Mouse (Mus musculus) forebrain, postnatal 0 days (tissue): ENCODE data around the gene Ift27. TPM values are rescaled to one million over a fixed set of nuclear protein-coding genes. Genes with fewer than 3 reads are reported as not detected.

Experiments
- ATAC-seq: fragments of 200-750 bp; cut with Nextera tagmentation; 2 replicates; pipeline ENCODE4 v1.8.0; 2017; ENCODE audit warnings: mild to moderate bottlenecking, moderate library complexity
- DNase-seq: peaks from one replicate; pipeline ENCODE4 v3.0.0-alpha.2; 2015
- H3K27ac ChIP-seq: fragments of 300-500 bp; sonication (generic); 2 replicates; pipeline ENCODE4 v1.5.1; 2014; ENCODE audit warnings: low read depth, mild to moderate bottlenecking, antibody characterized with exemption, low read length, moderate library complexity, mixed read lengths
- H3K27me3 ChIP-seq: fragments of 300-500 bp; sonication (generic); 2 replicates; pipeline ENCODE4 v1.6.1; 2014; ENCODE audit warnings: mild to moderate bottlenecking, low read length, mixed read lengths; ENCODE audit not compliant: insufficient read depth
- H3K36me3 ChIP-seq: fragments of 300-500 bp; sonication (generic); 2 replicates; pipeline ENCODE4 v1.6.1; 2014; ENCODE audit warnings: mild to moderate bottlenecking, moderate library complexity; ENCODE audit not compliant: insufficient read depth
- H3K4me1 ChIP-seq: fragments of 300-500 bp; sonication (generic); 2 replicates; pipeline ENCODE4 v1.6.1; 2014; ENCODE audit warnings: antibody characterized with exemption; ENCODE audit not compliant: insufficient read depth
- H3K4me2 ChIP-seq: fragments of 300-500 bp; sonication (generic); 2 replicates; pipeline ENCODE4 v1.6.1; 2014; ENCODE audit warnings: low read depth, mild to moderate bottlenecking, moderate library complexity
- H3K4me3 ChIP-seq: fragments of 300-500 bp; sonication (generic); 2 replicates; pipeline ENCODE4 v1.5.1; 2014; ENCODE audit warnings: low read depth, low read length, mixed read lengths
- H3K9ac ChIP-seq: fragments of 300-500 bp; sonication (generic); 2 replicates; pipeline ENCODE4 v1.6.1; 2014; ENCODE audit warnings: mild to moderate bottlenecking
- H3K9me3 ChIP-seq: fragments of 300-500 bp; sonication (generic); 2 replicates; pipeline ENCODE4 v1.6.1; 2016; ENCODE audit warnings: low read length
- CTCF ChIP-seq: sonication (generic); IDR thresholded peaks from 2 replicates; pipeline ENCODE4 v1.5.1; 2016; ENCODE audit warnings: antibody characterized with exemption, control low read depth, low read depth
- WGBS: fragments of 180-500 bp; shearing (Covaris S2); extraction: QIAGEN DNeasy Blood & Tissue Kit; methylation state at CpG from one replicate; pipeline ENCODE4 v1.1.7; 2014; 5-methylcytosine and 5-hydroxymethylcytosine counted together
- polyA plus RNA-seq: library from polyadenylated mRNA; unstranded; fragments of >200 nt; fragmentation: Nextera tagmentation; extraction: Ambion mirVana; gene quantifications from 2 replicates; pipeline ENCODE4 v1.2.1, GENCODE M21; 2015
- total RNA-seq: library from RNA; depleted of rRNA; stranded (reverse); fragments of >200 nt; gene quantifications from 2 replicates; pipeline ENCODE4 v1.2.3, GENCODE M21; 2014; rRNA removed

Ift27 gene
- total and polyA plus RNA-seq, 2 experiments from 2014 or later = 43.1 to 134 TPM

GRCm38 (mm10) chr15:78116244-78116643, 57.7 kb downstream of the Ift27 start:
- Histone ChIP-seq H3K4me2 (peak overlapping the region; percentile 79), H3K4me1 (peaks cover 18% of the 10 kb centered on the region), H3K4me3 (peak overlapping the region; percentile 66), H3K36me3 (no peaks in the 10 kb centered on the region), H3K27me3 (no peaks in the 10 kb centered on the region), H3K9ac (peak overlapping the region; percentile 36; the same call in 1 of the 2 replicates), H3K9me3 (no peaks in the 10 kb centered on the region), H3K27ac (no peak overlapping the region)
- DNase-seq (peak; percentile 5), ATAC-seq (no peak)
- 47% methylated on average over 10 of the region's 10 CpGs for WGBS
- no peak for TF ChIP-seq CTCF

Other genes with a start within 250 kb of the Ift27 start
- gene Txn2, start 245.1 kb downstream of the Ift27 start, total RNA-seq = 35.8 and 36.5 TPM in 2 replicates
- gene Txn2, start 245.1 kb downstream of the Ift27 start, polyA plus RNA-seq = 200 and 227 TPM in 2 replicates
- 24.5 and 26.9 TPM in 2 replicates for gene Foxred2, start 217.4 kb downstream of the Ift27 start, total RNA-seq
- 9.4 and 10.6 TPM in 2 replicates for gene Foxred2, start 217.4 kb downstream of the Ift27 start, polyA plus RNA-seq
- 165 and 167 TPM in 2 replicates for gene Eif3d, start 203.3 kb downstream of the Ift27 start, total RNA-seq
- gene Eif3d, start 203.3 kb downstream of the Ift27 start, polyA plus RNA-seq = 130 and 165 TPM in 2 replicates
- 9.8 and 13.6 TPM in 2 replicates for gene Cacng2, start 54.1 kb downstream of the Ift27 start, total RNA-seq
- 6.8 and 10.1 TPM in 2 replicates for gene Cacng2, start 54.1 kb downstream of the Ift27 start, polyA plus RNA-seq
- gene Pvalb, start 32.3 kb upstream of the Ift27 start, total RNA-seq = 0.33 and 0.77 TPM in 2 replicates
- 1.8 and 2.8 TPM in 2 replicates for gene Pvalb, start 32.3 kb upstream of the Ift27 start, polyA plus RNA-seq
- 2.0 and 3.5 TPM in 2 replicates for gene Ncf4, start 70.7 kb upstream of the Ift27 start, total RNA-seq
- 0.86 and 1.4 TPM in 2 replicates for gene Ncf4, start 70.7 kb upstream of the Ift27 start, polyA plus RNA-seq
- 0.43 and 1.2 TPM in 2 replicates for gene Csf2rb2, start 131.6 kb upstream of the Ift27 start, total RNA-seq
- gene Csf2rb2, start 131.6 kb upstream of the Ift27 start, polyA plus RNA-seq = 0.13 and 0.16 TPM in 2 replicates
- gene Csf2rb, start 151.6 kb upstream of the Ift27 start, total RNA-seq = 0.77 and 1.00 TPM in 2 replicates
- 0.62 and 0.74 TPM in 2 replicates for gene Csf2rb, start 151.6 kb upstream of the Ift27 start, polyA plus RNA-seq
- not detected in 2 replicates for gene Tex33, start 221.8 kb upstream of the Ift27 start, total RNA-seq
- not detected in 2 replicates for gene Tex33, start 221.8 kb upstream of the Ift27 start, polyA plus RNA-seq
- gene Tst, start 231.8 kb upstream of the Ift27 start, total RNA-seq = 36.6 and 37.7 TPM in 2 replicates
- 37.3 and 40.1 TPM in 2 replicates for gene Tst, start 231.8 kb upstream of the Ift27 start, polyA plus RNA-seq
- gene Mpst, start 232.3 kb upstream of the Ift27 start, total RNA-seq = 85.9 and 92.5 TPM in 2 replicates
- 3.3 and 3.5 TPM in 2 replicates for gene Mpst, start 232.3 kb upstream of the Ift27 start, polyA plus RNA-seq